Mouse (Mus musculus) lung, postnatal 0 days (tissue): ENCODE data around the gene Top3b.

Experiments
- CTCF ChIP-seq: IDR thresholded peaks from 2 replicates; pipeline ENCODE4 v1.5.1; 2016; ENCODE audit warnings: antibody characterized with exemption, mild to moderate bottlenecking
- EP300 ChIP-seq: IDR thresholded peaks from 2 replicates; pipeline ENCODE4 v1.6.1; 2016; ENCODE audit warnings: antibody characterized with exemption, mild to moderate bottlenecking, control low read depth

GRCm38 (mm10) chr16:16892366-16892765 is 21.8 kb downstream of the Top3b start:
- TF ChIP-seq EP300 (no peak), CTCF (no peak)
